Mouse (Mus musculus) intestine, embryonic 15.5 days (tissue): ENCODE results near the gene Snx6. TPM values are rescaled to one million over a fixed set of nuclear protein-coding genes. Genes with fewer than 3 reads are reported as not detected.
"Not testable (repeated sequence)": the region's sequence is repeated elsewhere in the genome, so short reads cannot be mapped to it uniquely, and the experiment has no call there.

Source experiments
- ATAC-seq: fragments of 200-750 bp; cut with Nextera tagmentation; 2 replicates; pipeline ENCODE4 v1.8.0; 2017; ENCODE audit warnings: moderate TSS enrichment, moderate library complexity
- H3K27ac ChIP-seq: fragments of 300-500 bp; sonication (generic); 2 replicates; pipeline ENCODE4 v1.5.1; 2015; ENCODE audit warnings: mild to moderate bottlenecking, inconsistent platforms
- H3K27me3 ChIP-seq: fragments of 300-500 bp; sonication (generic); replicated peaks from 2 replicates; pipeline ENCODE4 v1.6.1; 2015; ENCODE audit warnings: inconsistent platforms
- H3K36me3 ChIP-seq: fragments of 300-500 bp; sonication (generic); 2 replicates; pipeline ENCODE4 v1.6.1; 2015; ENCODE audit warnings: inconsistent platforms
- H3K4me1 ChIP-seq: fragments of 300-500 bp; sonication (generic); replicated peaks from 2 replicates; pipeline ENCODE4 v1.6.1; 2015; ENCODE audit warnings: inconsistent platforms
- H3K4me2 ChIP-seq: fragments of 300-500 bp; sonication (generic); replicated peaks from 2 replicates; pipeline ENCODE4 v1.6.1; 2015; ENCODE audit warnings: mild to moderate bottlenecking, inconsistent platforms
- H3K4me3 ChIP-seq: fragments of 300-500 bp; sonication (generic); replicated peaks from 2 replicates; pipeline ENCODE4 v1.5.1; 2015; ENCODE audit warnings: inconsistent platforms
- H3K9ac ChIP-seq: fragments of 300-500 bp; sonication (generic); 2 replicates; pipeline ENCODE4 v1.6.1; 2015; ENCODE audit warnings: inconsistent platforms
- H3K9me3 ChIP-seq: fragments of 300-500 bp; sonication (generic); 2 replicates; pipeline ENCODE4 v1.6.1; 2016; ENCODE audit warnings: inconsistent platforms
- WGBS: fragments of 180-500 bp; shearing (Covaris S2); methylation state at CpG from one replicate; pipeline ENCODE4 v1.1.7; 2015; 5-methylcytosine and 5-hydroxymethylcytosine counted together
- polyA plus RNA-seq: library from polyadenylated mRNA; unstranded; fragments of >200 nt; fragmentation: Nextera tagmentation; extraction: Ambion mirVana; gene quantifications from 2 replicates; pipeline ENCODE4 v1.2.1, GENCODE M21; 2015

The Snx6 gene
- polyA plus RNA-seq, 1 experiment from 2014 or later: 201 TPM

DNA sequence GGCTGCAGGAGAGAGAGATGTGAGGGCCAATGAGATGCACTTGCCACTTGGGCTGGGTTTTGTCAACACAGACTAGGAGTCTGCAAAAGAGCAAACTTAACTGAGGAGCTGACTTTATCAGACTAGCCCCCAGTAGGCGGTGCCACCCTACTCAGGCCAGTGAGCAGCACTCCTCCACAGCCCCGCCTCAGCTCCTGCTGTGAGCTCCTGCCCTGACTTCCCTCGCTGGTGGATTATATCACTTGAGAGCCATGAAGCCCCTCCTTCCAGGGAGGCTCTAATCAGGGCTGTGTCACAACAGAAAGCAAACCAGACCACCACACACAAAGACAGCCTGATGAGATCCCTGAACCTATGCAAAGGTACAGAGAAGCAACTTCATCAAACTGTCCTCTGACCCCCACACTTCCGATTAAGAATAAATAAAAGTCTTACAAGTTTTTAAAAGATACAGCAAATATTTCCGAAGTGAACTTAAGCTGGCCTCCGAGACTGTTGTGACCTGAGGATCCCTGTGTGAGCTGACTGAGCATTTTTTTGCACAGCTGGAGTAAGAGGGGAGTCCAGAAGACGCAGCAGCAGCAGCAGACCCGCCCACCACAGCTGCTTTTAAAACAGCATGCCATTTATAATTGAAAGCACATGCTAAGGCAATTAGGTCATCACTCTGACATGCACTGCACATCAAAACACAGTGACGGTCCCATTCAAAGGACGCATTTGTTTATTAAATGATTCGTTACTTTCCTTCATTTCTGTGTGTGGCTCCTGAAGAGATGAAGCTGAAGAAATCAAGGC, 6.0 kb downstream of the Snx6 start:
- Histone ChIP-seq H3K27me3 (no peaks in the 10 kb centered on the region), H3K4me3 (no peak overlapping the region), H3K36me3 (peaks cover 2% of the 10 kb centered on the region; the same call in 1 of the 2 replicates), H3K4me1 (peaks cover 23% of the 10 kb centered on the region), H3K9me3 (no peaks in the 10 kb centered on the region), H3K4me2 (peak overlapping the region; percentile 10), H3K9ac (no peak overlapping the region), H3K27ac (peak overlapping the region; percentile 42)
- WGBS: 13% methylated on average over 11 of the region's 11 CpGs
- ATAC-seq: peak; percentile 82

DNA sequence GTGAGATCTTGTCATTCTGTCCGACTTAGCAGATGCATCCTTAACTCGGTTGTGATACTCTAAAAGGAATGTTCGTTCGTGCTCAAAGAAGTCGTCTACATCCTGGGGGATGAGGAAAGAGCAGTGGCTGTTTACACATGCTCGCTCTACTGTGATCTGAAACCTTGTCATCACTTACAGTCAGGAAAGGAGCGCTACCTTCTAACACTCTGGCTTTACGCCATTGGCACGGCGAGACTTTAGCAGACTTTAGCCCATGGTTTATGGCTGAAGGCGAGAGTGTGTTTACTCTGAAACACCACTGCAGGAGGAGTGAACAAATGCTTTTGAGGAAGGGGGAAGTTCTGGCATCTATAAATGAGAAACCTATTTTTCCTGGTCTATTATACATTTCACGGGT, 31.9 kb downstream of the Snx6 start:
- no peak overlapping the region for H3K4me3 ChIP-seq
- peaks cover 30% of the 10 kb centered on the region for H3K36me3 ChIP-seq
- no peak overlapping the region for H3K4me2 ChIP-seq
- H3K9me3 ChIP-seq: no peaks in the 10 kb centered on the region
- no peaks in the 10 kb centered on the region for H3K27me3 ChIP-seq
- 80% methylated on average over 12 of the region's 12 CpGs for WGBS
- H3K9ac ChIP-seq: no peak overlapping the region
- no peak overlapping the region for H3K27ac ChIP-seq
- no peaks in the 10 kb centered on the region for H3K4me1 ChIP-seq
- no peak for ATAC-seq

DNA sequence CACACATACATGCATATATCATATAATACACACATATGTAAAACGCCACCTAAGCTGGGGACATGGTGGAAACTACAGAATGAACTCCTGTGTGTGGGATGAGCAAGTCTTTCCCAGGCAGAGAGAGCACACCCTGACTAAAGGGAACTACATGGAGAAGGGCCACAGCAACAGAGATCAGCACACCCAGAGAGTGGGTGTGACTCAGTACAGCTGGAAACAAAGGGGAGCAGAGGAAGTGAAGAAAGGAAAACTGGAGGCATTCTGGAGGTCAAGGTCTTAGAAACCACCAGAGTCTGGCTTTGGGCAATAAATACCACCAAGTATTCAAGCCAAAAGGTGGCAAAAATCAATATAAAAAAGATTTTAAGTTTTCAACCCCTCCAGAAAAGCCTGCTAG, 34.8 kb downstream of the Snx6 start:
- Histone ChIP-seq H3K27me3 (no peaks in the 10 kb centered on the region), H3K4me3 (no peak overlapping the region), H3K36me3 (peaks cover 27% of the 10 kb centered on the region), H3K9ac (no peak overlapping the region), H3K27ac (no peak overlapping the region), H3K9me3 (no peaks in the 10 kb centered on the region), H3K4me1 (no peaks in the 10 kb centered on the region), H3K4me2 (no peak overlapping the region)
- ATAC-seq: no peak
- WGBS: 89% methylated on average over 1 of the region's 1 CpGs

DNA sequence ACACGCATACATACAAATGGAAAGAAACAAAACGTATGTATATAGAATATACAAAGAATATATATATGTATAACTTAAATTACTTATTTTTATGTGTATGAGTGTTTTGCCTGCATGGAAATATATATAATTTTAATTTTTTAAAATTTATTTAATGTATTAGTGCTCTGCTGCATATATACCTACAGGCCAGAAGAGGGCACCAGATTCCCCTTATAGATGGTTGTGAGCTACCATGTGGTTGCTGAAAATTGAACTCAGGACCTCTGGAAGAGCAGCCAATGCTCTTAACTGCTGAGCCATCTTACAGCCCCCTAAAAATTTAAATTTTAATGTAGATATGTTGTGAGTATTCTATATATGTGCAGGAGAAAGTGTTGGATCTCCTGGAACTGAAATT, 36.7 kb downstream of the Snx6 start:
- ATAC-seq: no peak
- no peak overlapping the region for H3K4me2 ChIP-seq
- H3K27ac ChIP-seq: no peak overlapping the region
- 96% methylated on average over 2 of the region's 2 CpGs for WGBS
- H3K27me3 ChIP-seq: no peaks in the 10 kb centered on the region
- H3K9me3 ChIP-seq: no peaks in the 10 kb centered on the region
- no peak overlapping the region for H3K9ac ChIP-seq
- H3K4me3 ChIP-seq: no peak overlapping the region
- H3K4me1 ChIP-seq: no peaks in the 10 kb centered on the region
- peaks cover 27% of the 10 kb centered on the region for H3K36me3 ChIP-seq

DNA sequence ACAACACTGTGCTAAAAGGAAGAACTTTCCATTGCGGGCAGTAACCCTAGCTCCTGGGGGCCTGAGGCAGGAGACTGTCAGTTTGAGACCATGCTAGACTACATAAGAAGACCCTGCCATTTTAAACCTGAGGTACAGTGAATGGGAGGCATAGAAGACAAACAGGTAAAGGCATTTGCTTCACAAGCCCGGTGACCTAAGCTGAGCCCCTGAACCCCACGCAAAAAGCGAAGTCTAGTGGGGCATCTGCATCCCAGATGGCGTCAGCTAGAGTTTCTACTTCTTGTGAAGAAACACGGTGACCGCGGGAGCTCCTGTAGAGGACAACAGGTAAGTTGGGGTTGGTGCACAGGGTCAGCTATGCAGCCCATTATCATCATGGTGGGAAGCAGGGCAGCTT, 46.9 kb downstream of the Snx6 start:
- H3K4me3 ChIP-seq: no peak overlapping the region
- H3K9ac ChIP-seq: no peak overlapping the region
- H3K27me3 ChIP-seq: no peaks in the 10 kb centered on the region
- ATAC-seq: no peak
- no peaks in the 10 kb centered on the region for H3K4me1 ChIP-seq
- H3K9me3 ChIP-seq: no peaks in the 10 kb centered on the region
- no peak overlapping the region for H3K4me2 ChIP-seq
- no peak overlapping the region for H3K27ac ChIP-seq
- peaks cover 32% of the 10 kb centered on the region for H3K36me3 ChIP-seq
- WGBS: 97% methylated on average over 8 of the region's 8 CpGs

DNA sequence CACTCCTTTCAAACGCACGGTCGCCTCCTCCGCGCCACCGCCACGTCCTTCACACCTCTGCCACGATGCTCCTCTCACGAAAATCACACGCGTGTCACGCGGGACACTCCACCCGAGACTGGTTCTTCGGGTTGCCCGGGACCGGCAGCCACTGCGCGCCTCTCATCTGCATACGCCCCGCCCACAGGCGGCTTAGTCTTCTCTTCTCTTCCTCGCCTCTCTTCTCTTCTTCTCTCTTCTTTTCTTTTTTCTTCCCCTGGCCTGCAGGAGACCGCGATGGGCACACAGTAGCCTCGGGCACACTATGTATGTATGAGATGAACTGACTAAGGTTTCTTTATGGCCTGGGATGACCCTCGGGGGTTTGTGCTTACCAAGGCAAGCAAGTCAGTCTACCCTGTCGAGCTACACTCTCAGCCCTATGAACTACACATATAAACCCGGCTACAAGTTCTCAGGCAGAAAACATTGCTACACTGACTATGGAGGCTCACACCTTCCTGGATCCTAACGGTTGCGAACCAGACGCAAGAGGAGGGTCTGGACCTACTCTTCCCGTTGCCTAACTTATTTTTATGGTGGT, 56.8 kb downstream of the Snx6 start:
- not testable (repeated sequence) for H3K4me2 ChIP-seq, H3K36me3 ChIP-seq, H3K4me1 ChIP-seq, H3K9ac ChIP-seq, H3K27me3 ChIP-seq, H3K4me3 ChIP-seq, H3K9me3 ChIP-seq, H3K27ac ChIP-seq
- WGBS: 0% methylated on average over 7 of the region's 33 CpGs
- peak; percentile 57 for ATAC-seq

DNA sequence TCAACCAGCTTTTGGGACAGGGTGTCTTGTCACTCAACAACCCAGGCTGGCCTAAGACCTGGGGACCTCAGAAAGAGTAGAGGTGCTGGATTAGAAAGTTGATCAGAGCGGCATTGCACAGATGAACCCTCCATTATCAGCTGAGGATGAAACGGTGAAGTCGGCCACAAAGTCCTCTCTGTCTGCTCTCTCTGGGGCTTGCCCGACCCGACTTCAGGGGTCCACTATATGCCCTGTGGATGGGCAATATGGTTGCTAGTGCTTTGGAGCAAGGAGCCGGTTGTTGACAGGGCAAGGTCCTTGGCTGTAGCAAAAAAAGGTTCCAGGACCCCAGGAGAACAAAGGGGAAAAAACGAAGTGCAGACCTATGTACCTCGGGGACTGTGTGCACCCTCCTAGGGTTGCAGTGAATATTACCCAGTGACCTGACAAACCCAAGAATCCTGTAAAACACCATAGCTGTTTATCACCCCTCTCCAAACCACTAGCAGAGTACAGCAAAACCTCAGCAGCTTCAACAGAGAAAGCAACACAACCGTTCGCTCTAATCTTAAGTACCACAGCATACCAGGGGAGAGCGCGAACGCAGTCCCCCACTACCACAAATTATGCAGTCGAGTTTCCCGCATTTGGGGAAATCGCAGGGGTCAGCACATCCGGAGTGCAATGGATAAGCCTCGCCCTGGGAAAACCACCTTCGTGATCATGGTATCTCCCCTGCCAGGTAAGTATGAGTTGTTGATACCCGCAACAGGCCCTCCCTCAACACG, 57.4 kb downstream of the Snx6 start:
- not testable (repeated sequence) for H3K9me3 ChIP-seq, H3K4me1 ChIP-seq, H3K4me2 ChIP-seq, H3K4me3 ChIP-seq, H3K9ac ChIP-seq, H3K27me3 ChIP-seq, H3K27ac ChIP-seq, H3K36me3 ChIP-seq
- no CpG with 5 or more reads among the region's 21 CpGs for WGBS
- ATAC-seq: peak; percentile 84

DNA sequence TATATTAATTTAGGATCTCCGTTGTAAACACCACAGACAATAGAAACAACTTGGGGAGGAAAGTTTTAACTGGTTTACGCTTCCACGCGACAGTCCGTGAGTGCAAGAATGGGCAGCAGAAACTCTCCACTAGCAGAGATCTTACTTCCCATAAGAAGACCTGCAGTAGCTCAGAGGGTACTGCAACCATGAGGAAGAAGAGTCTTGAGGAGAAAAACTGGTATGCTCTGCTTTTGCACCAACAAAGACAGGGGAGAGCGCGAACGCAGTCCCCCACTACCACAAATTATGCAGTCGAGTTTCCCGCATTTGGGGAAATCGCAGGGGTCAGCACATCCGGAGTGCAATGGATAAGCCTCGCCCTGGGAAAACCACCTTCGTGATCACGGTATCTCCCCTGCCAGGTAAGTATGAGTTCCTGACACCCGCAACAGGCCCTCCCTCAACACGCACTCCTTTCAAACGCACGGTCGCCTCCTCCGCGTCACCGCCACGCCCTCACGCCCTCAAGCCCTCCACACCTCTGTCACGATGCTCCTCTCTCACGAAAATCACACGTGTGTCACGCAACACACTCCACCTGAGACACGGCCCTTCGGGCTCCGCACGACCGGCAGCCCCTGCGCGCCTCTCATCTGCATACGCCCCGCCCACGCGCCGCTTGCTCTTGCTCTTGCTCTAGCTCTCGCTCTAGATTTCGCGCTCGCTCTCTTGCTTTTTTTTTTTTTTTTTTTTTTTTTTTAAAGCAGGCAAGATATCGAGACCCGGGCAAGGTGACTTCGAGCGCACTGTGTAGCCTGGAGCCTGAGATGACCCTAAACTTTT, 61.0 kb downstream of the Snx6 start:
- not testable (repeated sequence) for H3K4me3 ChIP-seq, H3K4me1 ChIP-seq, H3K27me3 ChIP-seq, H3K4me2 ChIP-seq, H3K27ac ChIP-seq, H3K36me3 ChIP-seq, H3K9ac ChIP-seq, H3K9me3 ChIP-seq
- WGBS: 0% methylated on average over 10 of the region's 49 CpGs
- ATAC-seq: peak; percentile 73

DNA sequence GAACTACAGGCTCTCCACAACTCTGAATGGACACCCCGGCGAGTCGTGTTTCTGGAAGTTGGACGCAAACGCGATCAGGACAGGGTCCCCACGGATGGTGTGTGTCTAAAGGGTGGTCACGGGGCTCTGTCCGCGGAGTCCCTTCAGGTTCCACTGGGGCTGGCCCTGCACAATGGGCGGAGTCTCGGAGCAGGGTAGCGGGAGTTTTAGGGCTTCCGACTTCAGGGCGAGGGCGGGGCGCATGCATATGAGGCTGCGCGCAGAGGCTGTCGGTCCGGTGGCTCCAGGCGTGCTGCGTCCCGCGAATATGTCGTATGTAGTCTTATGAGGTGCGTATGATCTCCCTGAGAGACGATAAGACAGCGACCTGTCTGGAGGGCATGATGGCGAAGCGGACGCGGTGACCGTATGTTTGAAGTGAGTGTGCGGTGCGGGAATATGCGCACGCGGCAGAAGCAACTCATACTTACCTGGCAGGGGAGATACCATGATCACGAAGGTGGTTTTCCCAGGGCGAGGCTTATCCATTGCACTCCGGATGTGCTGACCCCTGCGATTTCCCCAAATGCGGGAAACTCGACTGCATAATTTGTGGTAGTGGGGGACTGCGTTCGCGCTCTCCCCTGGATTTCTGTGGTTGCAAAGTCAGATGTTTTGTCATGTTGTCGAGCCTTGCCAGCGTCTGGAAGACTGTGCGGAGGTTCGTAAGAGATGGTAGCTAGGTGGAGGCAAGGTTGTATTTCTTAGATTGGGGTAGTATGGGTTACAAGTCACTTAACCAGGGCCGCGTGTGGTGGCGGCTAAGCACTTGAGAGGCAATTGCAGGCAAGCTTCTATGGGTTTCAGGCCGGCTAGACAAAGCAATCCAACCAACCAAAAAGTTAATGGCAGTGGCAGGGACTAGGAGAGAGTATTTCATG, 66.1 kb downstream of the Snx6 start:
- H3K27ac ChIP-seq, H3K36me3 ChIP-seq, H3K4me3 ChIP-seq, H3K4me1 ChIP-seq, H3K27me3 ChIP-seq, H3K9ac ChIP-seq, H3K9me3 ChIP-seq, H3K4me2 ChIP-seq: not testable (repeated sequence)
- ATAC-seq: peak; percentile 96
- no CpG with 5 or more reads among the region's 56 CpGs for WGBS

DNA sequence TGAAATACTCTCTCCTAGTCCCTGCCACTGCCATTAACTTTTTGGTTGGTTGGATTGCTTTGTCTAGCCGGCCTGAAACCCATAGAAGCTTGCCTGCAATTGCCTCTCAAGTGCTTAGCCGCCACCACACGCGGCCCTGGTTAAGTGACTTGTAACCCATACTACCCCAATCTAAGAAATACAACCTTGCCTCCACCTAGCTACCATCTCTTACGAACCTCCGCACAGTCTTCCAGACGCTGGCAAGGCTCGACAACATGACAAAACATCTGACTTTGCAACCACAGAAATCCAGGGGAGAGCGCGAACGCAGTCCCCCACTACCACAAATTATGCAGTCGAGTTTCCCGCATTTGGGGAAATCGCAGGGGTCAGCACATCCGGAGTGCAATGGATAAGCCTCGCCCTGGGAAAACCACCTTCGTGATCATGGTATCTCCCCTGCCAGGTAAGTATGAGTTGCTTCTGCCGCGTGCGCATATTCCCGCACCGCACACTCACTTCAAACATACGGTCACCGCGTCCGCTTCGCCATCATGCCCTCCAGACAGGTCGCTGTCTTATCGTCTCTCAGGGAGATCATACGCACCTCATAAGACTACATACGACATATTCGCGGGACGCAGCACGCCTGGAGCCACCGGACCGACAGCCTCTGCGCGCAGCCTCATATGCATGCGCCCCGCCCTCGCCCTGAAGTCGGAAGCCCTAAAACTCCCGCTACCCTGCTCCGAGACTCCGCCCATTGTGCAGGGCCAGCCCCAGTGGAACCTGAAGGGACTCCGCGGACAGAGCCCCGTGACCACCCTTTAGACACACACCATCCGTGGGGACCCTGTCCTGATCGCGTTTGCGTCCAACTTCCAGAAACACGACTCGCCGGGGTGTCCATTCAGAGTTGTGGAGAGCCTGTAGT, 76.4 kb downstream of the Snx6 start:
- not testable (repeated sequence) for H3K4me2 ChIP-seq, H3K4me1 ChIP-seq, H3K4me3 ChIP-seq, H3K36me3 ChIP-seq, H3K9me3 ChIP-seq, H3K27me3 ChIP-seq, H3K9ac ChIP-seq, H3K27ac ChIP-seq
- no CpG with 5 or more reads among the region's 56 CpGs for WGBS
- ATAC-seq: peak; percentile 96

DNA sequence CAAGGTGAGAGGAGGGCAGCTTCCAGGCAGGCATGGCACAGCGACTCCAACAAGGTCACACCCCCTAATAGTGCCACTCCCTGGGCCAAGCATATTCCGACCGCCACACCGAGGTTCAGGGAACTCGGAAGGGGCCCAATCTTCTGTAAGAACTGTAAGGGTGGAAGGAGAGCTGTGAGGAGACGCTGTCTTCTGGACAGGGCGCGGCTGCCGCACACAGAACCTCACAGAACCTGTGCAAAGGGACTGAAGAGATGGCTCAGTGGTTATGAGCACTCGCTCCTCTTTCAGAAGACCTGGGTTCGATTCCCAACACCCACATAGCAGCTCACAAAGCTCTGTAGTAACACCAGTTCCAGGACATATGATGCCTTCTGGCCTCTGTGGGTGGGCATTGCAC, 78.0 kb downstream of the Snx6 start:
- H3K27ac ChIP-seq, H3K9ac ChIP-seq, H3K9me3 ChIP-seq, ATAC-seq, H3K27me3 ChIP-seq, H3K4me1 ChIP-seq, H3K4me2 ChIP-seq, H3K4me3 ChIP-seq, H3K36me3 ChIP-seq: not testable (repeated sequence)
- 83% methylated on average over 5 of the region's 11 CpGs for WGBS
